Mouse (Mus musculus) embryonic facial prominence, embryonic 14.5 days (tissue): ENCODE results near the gene Gtf2ird1. TPM values are rescaled to one million over a fixed set of nuclear protein-coding genes. Genes with fewer than 3 reads are reported as not detected.
A peak's percentile ranks its signal among the peaks of the same experiment; 100 is the strongest.

Experiments used
- ATAC-seq: fragments of 200-750 bp; cut with Nextera tagmentation; 2 replicates; pipeline ENCODE4 v1.8.0; 2017; ENCODE audit warnings: low read depth, moderate number of reproducible peaks, moderate TSS enrichment
- DNase-seq: peaks from one replicate; pipeline ENCODE4 v3.0.0-alpha.2; 2015; ENCODE audit warnings: low spot score
- H3K27ac ChIP-seq: fragments of 300-500 bp; sonication (generic); replicated peaks from 2 replicates; pipeline ENCODE4 v1.5.1; 2014; ENCODE audit warnings: low read depth, mild to moderate bottlenecking, low read length, moderate library complexity
- H3K27me3 ChIP-seq: fragments of 300-500 bp; sonication (generic); replicated peaks from 2 replicates; pipeline ENCODE4 v1.6.1; 2014; ENCODE audit warnings: low read length; ENCODE audit not compliant: control insufficient read depth, insufficient read depth
- H3K36me3 ChIP-seq: fragments of 300-500 bp; sonication (generic); 2 replicates; pipeline ENCODE4 v1.6.1; 2014; ENCODE audit warnings: low read length, mixed read lengths; ENCODE audit not compliant: control insufficient read depth, insufficient read depth
- H3K4me1 ChIP-seq: fragments of 300-500 bp; sonication (generic); 2 replicates; pipeline ENCODE4 v1.6.1; 2014; ENCODE audit warnings: antibody characterized with exemption, low read length; ENCODE audit not compliant: control insufficient read depth, insufficient read depth
- H3K4me2 ChIP-seq: fragments of 300-500 bp; sonication (generic); 2 replicates; pipeline ENCODE4 v1.6.1; 2014; ENCODE audit warnings: low read depth, mild to moderate bottlenecking, low read length, moderate library complexity, mixed read lengths
- H3K4me3 ChIP-seq: fragments of 300-500 bp; sonication (generic); 2 replicates; pipeline ENCODE4 v1.5.1; 2014; ENCODE audit warnings: low read depth, mild to moderate bottlenecking, low read length
- H3K9ac ChIP-seq: fragments of 300-500 bp; sonication (generic); 2 replicates; pipeline ENCODE4 v1.6.1; 2014; ENCODE audit warnings: low read depth, mild to moderate bottlenecking, low read length, moderate library complexity, mixed read lengths
- H3K9me3 ChIP-seq: fragments of 300-500 bp; sonication (generic); 2 replicates; pipeline ENCODE4 v1.6.1; 2016; ENCODE audit warnings: low read length; ENCODE audit not compliant: control insufficient read depth
- WGBS: fragments of 180-500 bp; shearing (Covaris S2); extraction: QIAGEN DNeasy Blood & Tissue Kit; methylation state at CpG from one replicate; pipeline ENCODE4 v1.1.7; 2014; 5-methylcytosine and 5-hydroxymethylcytosine counted together
- polyA plus RNA-seq: library from polyadenylated mRNA; unstranded; fragments of >200 nt; fragmentation: Nextera tagmentation; extraction: Ambion mirVana; gene quantifications from 2 replicates; pipeline ENCODE4 v1.2.1, GENCODE M21; 2014

Gtf2ird1 gene
- polyA plus RNA-seq, 1 experiment from 2014 or later, result 80.3 TPM

GRCm38 (mm10) chr5:134438676-134439425 is 17.7 kb downstream of the Gtf2ird1 start:
- H3K4me1 ChIP-seq, result peaks cover 35% of the 10 kb centered on the region
- H3K4me3 ChIP-seq, result no peak overlapping the region
- no peak overlapping the region for H3K4me2 ChIP-seq
- peaks cover 24% of the 10 kb centered on the region; the same call in 1 of the 2 replicates for H3K36me3 ChIP-seq
- WGBS, result 94% methylated on average over 6 of the region's 6 CpGs
- ATAC-seq (no peak), DNase-seq (no peak)
- H3K9ac ChIP-seq, result no peak overlapping the region
- H3K27me3 ChIP-seq, result no peaks in the 10 kb centered on the region
- H3K9me3 ChIP-seq, result no peaks in the 10 kb centered on the region; the same call in 1 of the 2 replicates
- no peak overlapping the region for H3K27ac ChIP-seq

- no peaks in the 10 kb centered on the region for H3K9me3 ChIP-seq
- ATAC-seq (0 out of 2 replicates have a peak, but pooled peaks have one; percentile 16), DNase-seq (peak; percentile 37)
- H3K4me3 ChIP-seq, result no peak overlapping the region
- H3K36me3 ChIP-seq, result peaks cover 20% of the 10 kb centered on the region; the same call in 1 of the 2 replicates
- 72% methylated on average over 14 of the region's 14 CpGs for WGBS
- peak overlapping the region; percentile 63 for H3K27ac ChIP-seq
- H3K27me3 ChIP-seq, result no peaks in the 10 kb centered on the region
- H3K4me2 ChIP-seq, result no peak overlapping the region
- peaks cover 41% of the 10 kb centered on the region for H3K4me1 ChIP-seq
- H3K9ac ChIP-seq, result no peak overlapping the region
These were observed 19.1 kb downstream of the Gtf2ird1 start for GRCm38 (mm10) chr5:134437459-134437827.

- H3K9ac ChIP-seq, result no peak overlapping the region
These were observed 19.6 kb downstream of the Gtf2ird1 start for GRCm38 (mm10) chr5:134436782-134437458.

GRCm38 (mm10) chr5:134435836-134436331 is 20.6 kb downstream of the Gtf2ird1 start:
- Histone ChIP-seq H3K4me3 (no peak overlapping the region), H3K27me3 (no peaks in the 10 kb centered on the region), H3K36me3 (peaks cover 12% of the 10 kb centered on the region; the same call in 1 of the 2 replicates), H3K9ac (peak overlapping the region; percentile 37; the same call in 1 of the 2 replicates), H3K27ac (peak overlapping the region; percentile 52; the same call in 1 of the 2 replicates), H3K4me2 (no peak overlapping the region), H3K4me1 (peaks cover 40% of the 10 kb centered on the region), H3K9me3 (no peaks in the 10 kb centered on the region)
- peak; percentile 74 for ATAC-seq
- peak; percentile 84 for DNase-seq
- 38% methylated on average over 11 of the region's 12 CpGs for WGBS

More at GRCm38 (mm10) chr5:134436782-134437458, 19.6 kb downstream of the Gtf2ird1 start:
- H3K4me1 ChIP-seq, result peaks cover 41% of the 10 kb centered on the region
- peak overlapping the region; percentile 63 for H3K27ac ChIP-seq
- 86% methylated on average over 13 of the region's 13 CpGs for WGBS
- no peaks in the 10 kb centered on the region for H3K27me3 ChIP-seq
- no peak overlapping the region for H3K4me3 ChIP-seq
- H3K4me2 ChIP-seq, result no peak overlapping the region
- DNase-seq (no peak), ATAC-seq (no peak)
- no peaks in the 10 kb centered on the region for H3K9me3 ChIP-seq
- peaks cover 15% of the 10 kb centered on the region; the same call in 1 of the 2 replicates for H3K36me3 ChIP-seq

- Histone ChIP-seq H3K36me3 (peaks cover 12% of the 10 kb centered on the region; the same call in 1 of the 2 replicates), H3K9ac (no peak overlapping the region), H3K4me3 (no peak overlapping the region), H3K27me3 (no peaks in the 10 kb centered on the region), H3K27ac (no peak overlapping the region), H3K9me3 (no peaks in the 10 kb centered on the region), H3K4me1 (peaks cover 28% of the 10 kb centered on the region), H3K4me2 (no peak overlapping the region)
- DNase-seq (no peak), ATAC-seq (no peak)
- 62% methylated on average over 10 of the region's 10 CpGs for WGBS
These were observed 23.4 kb downstream of the Gtf2ird1 start for GRCm38 (mm10) chr5:134433137-134433536.

- Histone ChIP-seq H3K4me2 (no peak overlapping the region), H3K27ac (no peak overlapping the region), H3K9me3 (no peaks in the 10 kb centered on the region), H3K36me3 (peaks cover 12% of the 10 kb centered on the region; the same call in 1 of the 2 replicates), H3K27me3 (no peaks in the 10 kb centered on the region), H3K4me1 (peaks cover 6% of the 10 kb centered on the region), H3K4me3 (no peak overlapping the region), H3K9ac (no peak overlapping the region)
- WGBS, result 80% methylated on average over 4 of the region's 4 CpGs
- ATAC-seq, result no peak
- no peak for DNase-seq
These were observed 26.4 kb downstream of the Gtf2ird1 start for GRCm38 (mm10) chr5:134430087-134430486.

- H3K9me3 ChIP-seq, result no peaks in the 10 kb centered on the region
- no peaks in the 10 kb centered on the region for H3K4me1 ChIP-seq
- no peaks in the 10 kb centered on the region for H3K27me3 ChIP-seq
- ATAC-seq (no peak), DNase-seq (no peak)
- no peak overlapping the region for H3K4me3 ChIP-seq
- WGBS, result 80% methylated on average over 9 of the region's 9 CpGs
- peaks cover 19% of the 10 kb centered on the region; the same call in 1 of the 2 replicates for H3K36me3 ChIP-seq
- H3K9ac ChIP-seq, result no peak overlapping the region
- no peak overlapping the region for H3K27ac ChIP-seq
- H3K4me2 ChIP-seq, result no peak overlapping the region
These were observed 28.9 kb downstream of the Gtf2ird1 start for GRCm38 (mm10) chr5:134427664-134428063.

GRCm38 (mm10) chr5:134425601-134426000 is 30.9 kb downstream of the Gtf2ird1 start:
- ATAC-seq (no peak), DNase-seq (no peak)
- Histone ChIP-seq H3K4me2 (no peak overlapping the region), H3K4me1 (peaks cover 8% of the 10 kb centered on the region), H3K27me3 (no peaks in the 10 kb centered on the region), H3K9ac (no peak overlapping the region), H3K27ac (no peak overlapping the region), H3K4me3 (no peak overlapping the region), H3K36me3 (peaks cover 19% of the 10 kb centered on the region; the same call in 1 of the 2 replicates), H3K9me3 (no peaks in the 10 kb centered on the region)
- WGBS, result 95% methylated on average over 8 of the region's 8 CpGs
